Mouse (Mus musculus) embryonic facial prominence, embryonic 14.5 days (tissue): ENCODE measurements around the gene Spred2. TPM values are rescaled to one million over a fixed set of nuclear protein-coding genes. Genes with fewer than 3 reads are reported as not detected.

Source experiments
- ATAC-seq: fragments of 200-750 bp; cut with Nextera tagmentation; 2 replicates; pipeline ENCODE4 v1.8.0; 2017; ENCODE audit warnings: low read depth, moderate number of reproducible peaks, moderate TSS enrichment
- DNase-seq: peaks from one replicate; pipeline ENCODE4 v3.0.0-alpha.2; 2015; ENCODE audit warnings: low spot score
- H3K27ac ChIP-seq: fragments of 300-500 bp; sonication (generic); replicated peaks from 2 replicates; pipeline ENCODE4 v1.5.1; 2014; ENCODE audit warnings: low read depth, mild to moderate bottlenecking, low read length, moderate library complexity
- H3K27me3 ChIP-seq: fragments of 300-500 bp; sonication (generic); replicated peaks from 2 replicates; pipeline ENCODE4 v1.6.1; 2014; ENCODE audit warnings: low read length; ENCODE audit not compliant: control insufficient read depth, insufficient read depth
- H3K36me3 ChIP-seq: fragments of 300-500 bp; sonication (generic); 2 replicates; pipeline ENCODE4 v1.6.1; 2014; ENCODE audit warnings: low read length, mixed read lengths; ENCODE audit not compliant: control insufficient read depth, insufficient read depth
- H3K4me1 ChIP-seq: fragments of 300-500 bp; sonication (generic); 2 replicates; pipeline ENCODE4 v1.6.1; 2014; ENCODE audit warnings: antibody characterized with exemption, low read length; ENCODE audit not compliant: control insufficient read depth, insufficient read depth
- H3K4me2 ChIP-seq: fragments of 300-500 bp; sonication (generic); 2 replicates; pipeline ENCODE4 v1.6.1; 2014; ENCODE audit warnings: low read depth, mild to moderate bottlenecking, low read length, moderate library complexity, mixed read lengths
- H3K4me3 ChIP-seq: fragments of 300-500 bp; sonication (generic); 2 replicates; pipeline ENCODE4 v1.5.1; 2014; ENCODE audit warnings: low read depth, mild to moderate bottlenecking, low read length
- H3K9ac ChIP-seq: fragments of 300-500 bp; sonication (generic); 2 replicates; pipeline ENCODE4 v1.6.1; 2014; ENCODE audit warnings: low read depth, mild to moderate bottlenecking, low read length, moderate library complexity, mixed read lengths
- H3K9me3 ChIP-seq: fragments of 300-500 bp; sonication (generic); 2 replicates; pipeline ENCODE4 v1.6.1; 2016; ENCODE audit warnings: low read length; ENCODE audit not compliant: control insufficient read depth
- WGBS: fragments of 180-500 bp; shearing (Covaris S2); extraction: QIAGEN DNeasy Blood & Tissue Kit; methylation state at CpG from one replicate; pipeline ENCODE4 v1.1.7; 2014; 5-methylcytosine and 5-hydroxymethylcytosine counted together
- polyA plus RNA-seq: library from polyadenylated mRNA; unstranded; fragments of >200 nt; fragmentation: Nextera tagmentation; extraction: Ambion mirVana; gene quantifications from 2 replicates; pipeline ENCODE4 v1.2.1, GENCODE M21; 2014

Gene Spred2
- polyA plus RNA-seq, 1 experiment from 2014 or later, result 8.7 TPM

- WGBS, result 61% methylated on average over 8 of the region's 8 CpGs
- H3K4me1 ChIP-seq, result peaks cover 25% of the 10 kb centered on the region
Measured at GRCm38 (mm10) chr11:19952963-19953362, 28.8 kb downstream of the Spred2 start.

GRCm38 (mm10) chr11:19953919-19954318 is 29.7 kb downstream of the Spred2 start:
- no peaks in the 10 kb centered on the region for H3K27me3 ChIP-seq
- H3K4me3 ChIP-seq, result no peak overlapping the region
- no peaks in the 10 kb centered on the region for H3K9me3 ChIP-seq
- no peak overlapping the region for H3K9ac ChIP-seq
- WGBS, result 97% methylated on average over 7 of the region's 7 CpGs
- no peak overlapping the region for H3K27ac ChIP-seq
- H3K4me2 ChIP-seq, result no peak overlapping the region
- no peak for DNase-seq
- H3K4me1 ChIP-seq, result peaks cover 21% of the 10 kb centered on the region
- H3K36me3 ChIP-seq, result no peaks in the 10 kb centered on the region
- ATAC-seq, result no peak

More at GRCm38 (mm10) chr11:19952963-19953362, 28.8 kb downstream of the Spred2 start:
- no peaks in the 10 kb centered on the region for H3K27me3 ChIP-seq
- no peak overlapping the region for H3K27ac ChIP-seq
- DNase-seq (no peak), ATAC-seq (no peak)
- H3K4me2 ChIP-seq, result no peak overlapping the region
- H3K4me3 ChIP-seq, result no peak overlapping the region
- H3K36me3 ChIP-seq, result no peaks in the 10 kb centered on the region
- no peak overlapping the region for H3K9ac ChIP-seq
- no peaks in the 10 kb centered on the region for H3K9me3 ChIP-seq

- H3K4me1 ChIP-seq, result peaks cover 12% of the 10 kb centered on the region
- 67% methylated on average over 9 of the region's 9 CpGs for WGBS
- H3K4me2 ChIP-seq, result no peak overlapping the region
- no peak for DNase-seq
- no peak overlapping the region for H3K4me3 ChIP-seq
- ATAC-seq, result no peak
- no peaks in the 10 kb centered on the region for H3K36me3 ChIP-seq
- H3K9ac ChIP-seq, result no peak overlapping the region
- H3K27me3 ChIP-seq, result no peaks in the 10 kb centered on the region
- no peaks in the 10 kb centered on the region for H3K9me3 ChIP-seq
- no peak overlapping the region; the same call in 1 of the 2 replicates for H3K27ac ChIP-seq
Measured at GRCm38 (mm10) chr11:19955069-19955468, 30.9 kb downstream of the Spred2 start.

- H3K27me3 ChIP-seq, result no peaks in the 10 kb centered on the region
- no peak overlapping the region for H3K4me2 ChIP-seq
- H3K9ac ChIP-seq, result no peak overlapping the region
- H3K27ac ChIP-seq, result no peak overlapping the region; the same call in 1 of the 2 replicates
- H3K4me1 ChIP-seq, result peaks cover 18% of the 10 kb centered on the region; the same call in 1 of the 2 replicates
- H3K9me3 ChIP-seq, result no peaks in the 10 kb centered on the region
- 73% methylated on average over 6 of the region's 6 CpGs for WGBS
- H3K36me3 ChIP-seq, result no peaks in the 10 kb centered on the region
- DNase-seq (no peak), ATAC-seq (no peak)
- no peak overlapping the region for H3K4me3 ChIP-seq
Measured at GRCm38 (mm10) chr11:19955701-19956100, 31.5 kb downstream of the Spred2 start.

GRCm38 (mm10) chr11:19959006-19959405 is 34.8 kb downstream of the Spred2 start:
- H3K27ac ChIP-seq, result peak overlapping the region; percentile 56; the same call in 1 of the 2 replicates
- no peak for DNase-seq
- no peak overlapping the region for H3K4me2 ChIP-seq
- no peaks in the 10 kb centered on the region for H3K27me3 ChIP-seq
- no peak overlapping the region for H3K4me3 ChIP-seq
- WGBS, result 72% methylated on average over 3 of the region's 3 CpGs
- H3K36me3 ChIP-seq, result no peaks in the 10 kb centered on the region
- H3K4me1 ChIP-seq, result peaks cover 28% of the 10 kb centered on the region; the same call in 1 of the 2 replicates
- H3K9ac ChIP-seq, result no peak overlapping the region
- H3K9me3 ChIP-seq, result no peaks in the 10 kb centered on the region
- no peak for ATAC-seq

- Histone ChIP-seq H3K4me1 (peaks cover 33% of the 10 kb centered on the region), H3K36me3 (no peaks in the 10 kb centered on the region), H3K27ac (0 out of 2 replicates have a peak overlapping the region, but pooled peaks have one; percentile 33), H3K9me3 (no peaks in the 10 kb centered on the region), H3K4me3 (no peak overlapping the region), H3K27me3 (no peaks in the 10 kb centered on the region), H3K4me2 (no peak overlapping the region), H3K9ac (no peak overlapping the region)
- WGBS, result 71% methylated on average over 5 of the region's 5 CpGs
- ATAC-seq, result peak; percentile 78; the same call in 1 of the 2 replicates
- DNase-seq, result peak; percentile 77
Measured at GRCm38 (mm10) chr11:19959897-19960296, 35.7 kb downstream of the Spred2 start.

GRCm38 (mm10) chr11:19960541-19960940 is 36.4 kb downstream of the Spred2 start:
- DNase-seq (no peak), ATAC-seq (no peak)
- H3K9me3 ChIP-seq, result no peaks in the 10 kb centered on the region
- no peak overlapping the region for H3K9ac ChIP-seq
- WGBS, result 84% methylated on average over 3 of the region's 3 CpGs
- peaks cover 30% of the 10 kb centered on the region for H3K4me1 ChIP-seq
- no peak overlapping the region for H3K4me3 ChIP-seq
- no peaks in the 10 kb centered on the region for H3K36me3 ChIP-seq
- H3K27ac ChIP-seq, result peak overlapping the region; percentile 33; the same call in 1 of the 2 replicates
- H3K27me3 ChIP-seq, result no peaks in the 10 kb centered on the region
- no peak overlapping the region for H3K4me2 ChIP-seq

GRCm38 (mm10) chr11:19961088-19961487 is 36.9 kb downstream of the Spred2 start:
- H3K4me1 ChIP-seq, result peaks cover 30% of the 10 kb centered on the region
- H3K36me3 ChIP-seq, result no peaks in the 10 kb centered on the region
- no peak overlapping the region for H3K4me2 ChIP-seq
- no peaks in the 10 kb centered on the region for H3K9me3 ChIP-seq
- DNase-seq (no peak), ATAC-seq (no peak)
- H3K27ac ChIP-seq, result peak overlapping the region; percentile 21; the same call in 1 of the 2 replicates
- H3K9ac ChIP-seq, result no peak overlapping the region
- no peak overlapping the region for H3K4me3 ChIP-seq
- H3K27me3 ChIP-seq, result no peaks in the 10 kb centered on the region
- 78% methylated on average over 6 of the region's 6 CpGs for WGBS

GRCm38 (mm10) chr11:19961766-19962365 is 37.7 kb downstream of the Spred2 start:
- H3K36me3 ChIP-seq, result no peaks in the 10 kb centered on the region
- ATAC-seq (no peak), DNase-seq (no peak)
- H3K27me3 ChIP-seq, result no peaks in the 10 kb centered on the region
- H3K4me3 ChIP-seq, result no peak overlapping the region
- H3K4me2 ChIP-seq, result no peak overlapping the region
- H3K9me3 ChIP-seq, result no peaks in the 10 kb centered on the region
- H3K9ac ChIP-seq, result no peak overlapping the region
- H3K4me1 ChIP-seq, result peaks cover 30% of the 10 kb centered on the region
- no peak overlapping the region for H3K27ac ChIP-seq
- WGBS, result 64% methylated on average over 12 of the region's 12 CpGs
